Mouse (Mus musculus) left cerebral cortex, postnatal 10 days (tissue): ENCODE measurements around the gene Crhbp. TPM values are rescaled to one million over a fixed set of nuclear protein-coding genes. Genes with fewer than 3 reads are reported as not detected.

Experiments
- DNase-seq, 2 experiments: peaks; one replicate each; pipeline ENCODE4 v3.0.0; 2021 to 2022; ENCODE audit warnings: low spot score in 2 of 2, mixed read lengths in 1 of 2; ENCODE audit errors: extremely low spot score in 1 of 2
- intact Hi-C: fragments of 180-260 bp; cut with DNase I; formaldehyde crosslinking; loops from one replicate; pipeline ENCODE4 v1.15.1; 2025
- total RNA-seq, 2 experiments: library from RNA; stranded (reverse); gene quantifications; 2 replicates each; pipeline ENCODE4 v1.2.3; 2021

Crhbp gene
- total RNA-seq, 2 experiments from 2014 or later, result 14.8 to 17.0 TPM

DNA sequence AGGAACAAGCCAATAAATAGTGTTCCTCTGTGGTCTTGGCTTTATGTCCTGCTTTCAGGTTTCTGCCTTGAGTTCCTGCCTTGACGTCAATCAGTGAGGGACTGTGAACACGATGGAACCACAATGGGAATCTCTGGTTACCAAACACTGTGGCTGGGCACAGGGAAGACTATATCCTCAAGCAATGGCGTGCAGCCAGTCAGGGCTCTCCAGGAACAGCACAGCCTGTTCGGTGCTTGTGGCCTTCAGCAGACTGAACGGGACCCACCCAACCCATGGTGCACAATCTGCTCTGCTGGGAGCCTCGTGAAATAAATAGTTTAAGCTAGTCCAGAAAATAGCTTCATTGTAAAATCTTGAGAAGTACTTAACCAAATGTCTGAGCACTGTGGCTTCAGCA lies 18.3 kb downstream of the Crhbp start:
- intact Hi-C loops, result no loop called here
- DNase-seq, result no peak

DNA sequence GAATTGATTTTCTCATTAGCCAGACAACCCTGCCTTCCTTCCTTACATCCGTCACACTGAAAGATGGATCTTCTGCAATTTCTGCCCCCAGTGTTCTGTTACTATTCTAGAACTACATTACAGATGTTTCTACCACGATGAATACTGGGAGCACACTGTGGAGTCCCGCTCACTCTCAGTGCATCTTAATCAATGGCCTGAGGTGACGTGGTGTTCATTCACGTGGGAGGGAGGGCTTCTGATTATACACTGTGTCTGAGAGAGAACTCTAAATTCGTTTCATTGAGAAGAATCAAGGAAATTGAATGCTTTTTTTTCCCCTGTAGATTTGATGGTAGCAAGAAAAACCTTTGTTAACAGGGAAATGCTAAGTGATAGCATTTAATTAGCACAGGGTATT lies 19.2 kb downstream of the Crhbp start:
- no peak for DNase-seq

DNA sequence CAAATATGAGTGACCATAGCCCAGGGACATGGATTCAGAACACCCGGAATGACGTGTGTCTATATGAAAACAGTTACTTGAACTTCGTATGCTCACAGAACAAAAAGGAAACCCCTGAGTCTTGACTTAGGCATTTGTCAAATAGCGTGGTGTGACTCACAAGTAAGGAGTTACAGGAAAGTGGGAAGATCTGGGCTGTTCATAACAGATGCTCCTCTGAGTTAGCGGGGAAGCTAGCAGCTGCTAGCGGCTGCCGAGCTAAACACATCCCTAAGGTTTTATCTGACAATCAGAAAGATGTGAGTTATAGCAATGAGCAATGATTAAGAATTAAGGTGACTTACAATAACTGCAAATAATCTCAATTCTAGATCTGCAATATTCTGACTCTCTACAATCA lies 19.8 kb downstream of the Crhbp start:
- peak in 1 of 2 experiments; percentile 13 for DNase-seq
- intact Hi-C loops, result no loop called here

More for the DNA sequence above, 19.2 kb downstream of the Crhbp start:
- intact Hi-C loops, result no loop called here

DNA sequence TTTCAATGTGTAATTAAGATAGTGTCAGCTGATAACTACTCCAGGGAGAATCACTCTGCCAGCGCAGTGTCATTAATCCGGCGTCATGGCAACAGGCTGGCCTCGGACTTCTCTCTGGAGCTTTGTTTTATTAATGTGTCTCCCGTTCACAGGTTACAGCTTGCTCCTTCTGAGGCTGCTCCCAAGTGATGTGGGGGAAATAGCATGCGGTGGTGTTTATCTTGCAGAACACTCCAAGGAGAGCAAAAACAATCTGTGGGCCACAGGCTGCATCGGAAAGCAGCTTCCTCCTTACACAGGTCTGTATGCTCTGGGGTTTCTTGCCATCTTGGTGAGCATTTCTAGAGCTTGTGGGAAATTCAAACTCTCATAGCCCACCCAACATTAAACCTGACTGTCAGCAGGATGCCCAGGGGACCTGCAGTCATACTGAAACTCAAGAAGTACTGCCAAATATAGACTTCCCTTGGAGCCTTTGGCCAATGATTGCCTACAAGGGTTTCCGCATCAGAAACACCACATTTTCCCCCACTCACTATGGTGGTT lies 25.4 kb downstream of the Crhbp start:
- no peak for DNase-seq
- intact Hi-C loops, result no loop called here

DNA sequence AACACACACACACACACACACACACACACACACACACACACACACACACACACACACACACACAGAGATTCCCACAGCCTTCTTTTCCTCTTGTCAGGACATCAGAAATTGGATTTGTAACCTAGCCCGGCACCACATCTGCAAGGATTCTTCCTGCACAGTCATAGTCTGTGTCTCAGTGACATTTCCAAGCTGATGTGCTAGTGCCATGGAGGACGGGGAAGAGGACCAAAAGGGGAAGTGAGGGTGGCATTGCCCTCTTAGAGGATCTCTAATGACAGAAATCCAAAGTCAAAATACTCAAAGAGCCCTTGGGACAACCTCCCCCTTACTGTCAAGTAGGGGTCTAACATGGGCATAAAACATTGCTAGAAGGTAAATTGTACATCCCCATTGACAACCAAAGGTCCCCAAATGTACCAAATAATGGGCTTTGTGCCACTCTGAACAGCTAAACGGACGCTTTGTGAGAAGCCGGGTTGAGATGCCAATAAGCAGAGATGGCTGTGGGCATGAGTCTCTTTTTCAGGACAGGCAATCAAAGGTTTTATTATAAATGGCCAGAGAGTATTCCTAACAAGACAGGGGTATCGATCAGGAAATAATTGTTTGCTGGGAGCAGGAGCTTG lies 26.0 kb downstream of the Crhbp start:
- intact Hi-C loops, result no loop called here
- DNase-seq, result no peak

DNA sequence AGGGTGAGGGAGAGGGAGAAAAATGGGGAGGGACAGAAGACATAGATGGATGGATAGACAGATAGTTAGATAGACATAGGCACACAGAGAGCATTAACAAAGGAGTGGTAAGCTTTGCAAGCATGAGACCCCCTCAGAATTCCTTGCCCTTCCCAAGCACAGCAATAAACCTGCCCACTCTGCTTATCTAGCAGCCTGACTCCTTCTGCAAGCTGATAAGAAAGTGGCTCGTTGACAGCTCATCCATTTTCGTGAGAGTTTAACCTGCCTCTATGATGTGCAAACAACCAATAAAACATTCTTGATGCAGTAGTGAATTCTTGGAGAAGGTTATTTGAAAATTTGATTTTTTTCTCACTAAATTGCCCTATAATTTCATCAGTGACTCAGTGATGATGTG lies 32.5 kb downstream of the Crhbp start:
- intact Hi-C loops, result no loop called here
- DNase-seq, result no peak

DNA sequence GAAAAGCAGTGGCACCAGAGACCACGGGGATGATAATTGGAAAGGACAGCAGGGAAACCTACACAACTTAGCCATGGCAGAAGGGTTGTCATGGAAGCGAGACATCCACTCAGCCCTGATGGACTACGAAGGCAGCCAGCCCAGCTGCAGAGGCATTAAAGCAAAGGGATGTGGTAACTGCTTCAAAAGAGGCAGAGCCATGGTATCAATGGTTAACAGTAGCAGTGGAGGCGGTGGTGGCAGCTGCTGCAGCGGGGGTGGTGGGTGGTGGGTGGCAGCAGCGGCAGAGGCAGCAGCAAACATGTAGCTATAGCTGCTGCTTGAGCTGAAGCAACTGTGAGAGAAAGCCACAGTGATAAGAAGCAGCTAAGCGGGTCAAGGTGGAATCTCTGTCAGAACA lies 51.5 kb downstream of the Crhbp start:
- DNase-seq, result no peak
- intact Hi-C loops, result no loop called here

DNA sequence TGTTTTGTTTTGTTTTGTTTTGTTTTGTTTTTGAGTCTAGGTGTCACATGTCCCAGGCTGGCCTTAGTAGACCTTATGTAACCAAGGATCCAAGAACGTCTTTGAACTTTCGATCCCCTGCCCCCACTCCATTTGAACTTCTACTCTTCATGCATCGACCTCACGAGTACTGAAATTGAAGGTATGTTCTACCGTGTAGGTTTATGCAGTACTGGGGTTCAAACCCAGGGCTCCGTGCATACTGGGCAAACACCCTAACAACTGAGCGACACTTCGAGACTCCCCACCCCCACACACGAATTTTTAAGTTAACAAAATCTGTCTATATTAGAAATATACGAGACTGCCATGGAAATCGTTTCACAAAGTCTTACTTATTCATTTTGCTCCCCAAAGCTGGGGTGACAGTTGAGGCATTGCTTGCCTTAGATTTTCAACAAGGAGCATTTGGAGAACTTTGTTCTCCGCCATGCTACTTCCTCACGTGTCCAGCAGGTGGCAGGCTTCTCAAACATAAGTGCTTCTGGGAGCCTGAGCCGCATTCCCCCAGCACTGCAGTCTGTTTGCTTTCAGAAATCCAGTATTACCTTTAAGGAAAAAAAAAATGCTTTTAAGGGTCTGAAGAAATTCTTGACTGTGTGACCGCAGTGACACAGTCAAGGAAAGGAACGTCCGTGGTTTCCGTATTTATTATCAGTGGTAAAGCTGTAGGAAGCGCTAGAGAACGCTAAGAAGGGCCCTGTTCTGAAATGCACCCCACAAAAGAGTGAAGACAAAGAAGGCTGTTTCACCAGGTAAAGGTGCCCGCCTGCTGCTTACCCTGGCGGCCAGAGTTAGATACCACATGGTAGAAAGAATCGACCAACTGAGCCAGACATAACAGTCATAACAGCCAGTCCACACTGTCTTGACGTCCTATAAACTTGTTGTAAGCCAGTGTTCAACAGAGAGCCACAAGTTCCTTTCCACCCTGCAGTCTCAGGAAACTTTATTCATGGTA lies 54.6 kb downstream of the Crhbp start:
- intact Hi-C loops, result loop anchor here (2.0 kb wide), 1 partner anchor 91 kb away; no protein-coding TSS in a partner anchor
- peak; percentile 73 to 79 for DNase-seq

DNA sequence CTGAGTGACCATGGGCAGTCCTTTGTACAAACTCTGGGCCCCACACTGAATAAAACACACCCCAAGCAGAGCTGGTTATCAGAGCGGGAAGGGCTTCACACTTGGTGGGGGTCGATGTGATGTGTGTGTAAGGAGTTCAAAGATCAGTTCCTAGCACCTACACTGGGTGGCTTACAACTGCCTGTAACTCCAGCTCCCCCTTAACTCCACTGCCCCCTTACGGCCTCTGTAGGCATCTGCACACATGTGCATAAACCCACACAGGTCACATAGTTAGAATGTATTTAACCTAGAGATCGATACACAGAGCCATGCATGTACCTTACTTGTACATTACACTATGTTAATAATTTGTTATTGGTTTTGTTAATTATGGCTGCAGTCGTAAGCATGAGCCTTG lies 56.5 kb downstream of the Crhbp start:
- DNase-seq, result no peak
- intact Hi-C loops, result no loop called here

DNA sequence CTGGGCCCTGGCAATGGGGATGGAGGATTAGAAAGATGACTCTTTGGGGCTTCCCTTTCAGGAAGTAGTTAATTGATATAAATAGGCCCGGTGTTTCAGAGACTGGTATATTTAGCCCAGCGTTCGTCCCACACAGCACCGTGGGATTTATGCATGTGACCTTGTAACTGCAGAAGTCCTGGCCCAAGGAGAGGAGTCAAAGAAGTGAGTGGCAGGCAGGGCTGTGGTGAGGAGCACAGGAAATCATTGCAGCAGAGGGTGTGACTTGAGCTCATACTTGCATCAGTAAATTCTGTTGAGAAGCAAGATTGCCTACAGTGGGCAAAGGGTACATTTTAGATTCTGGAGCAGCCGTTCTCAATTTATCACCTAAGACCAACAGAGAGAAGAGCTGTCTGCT lies 62.3 kb downstream of the Crhbp start:
- intact Hi-C loops, result no loop called here
- DNase-seq, result no peak

Other genes starting within 250 kb of the Crhbp start
- gene Pde8b, start 194.6 kb downstream of the Crhbp start, total RNA-seq, result 10 to 100 TPM; 59.6 to 79.0 TPM
- 10 to 100 TPM; 14.7 to 18.0 TPM for gene Zbed3, start 121.3 kb downstream of the Crhbp start, total RNA-seq
- 10 to 100 TPM; 39.0 to 39.9 TPM for gene Aggf1, start 69.6 kb downstream of the Crhbp start, total RNA-seq
- gene S100z, start 33.8 kb upstream of the Crhbp start, total RNA-seq, result not detected
- gene F2rl1, start 80.3 kb upstream of the Crhbp start, total RNA-seq, result under 1 TPM; 0.13 to 0.20 TPM
- gene F2r, start 173.6 kb upstream of the Crhbp start, total RNA-seq, result 10 to 100 TPM in 1 of 2 experiments, 1 to 10 TPM in 1; 9.8 to 10.7 TPM